Mouse (Mus musculus) forelimb bud, embryonic 11.5 days (tissue): ENCODE data around the gene Scamp3.
"Not testable (repeated sequence)": the region's sequence is repeated elsewhere in the genome, so short reads cannot be mapped to it uniquely, and the experiment has no call there.

Experiments
- DNase-seq: peaks from one replicate; pipeline ENCODE4 v3.0.0-alpha.2; 2012; ENCODE audit warnings: low read depth, low spot score

Scamp3 gene

DNA sequence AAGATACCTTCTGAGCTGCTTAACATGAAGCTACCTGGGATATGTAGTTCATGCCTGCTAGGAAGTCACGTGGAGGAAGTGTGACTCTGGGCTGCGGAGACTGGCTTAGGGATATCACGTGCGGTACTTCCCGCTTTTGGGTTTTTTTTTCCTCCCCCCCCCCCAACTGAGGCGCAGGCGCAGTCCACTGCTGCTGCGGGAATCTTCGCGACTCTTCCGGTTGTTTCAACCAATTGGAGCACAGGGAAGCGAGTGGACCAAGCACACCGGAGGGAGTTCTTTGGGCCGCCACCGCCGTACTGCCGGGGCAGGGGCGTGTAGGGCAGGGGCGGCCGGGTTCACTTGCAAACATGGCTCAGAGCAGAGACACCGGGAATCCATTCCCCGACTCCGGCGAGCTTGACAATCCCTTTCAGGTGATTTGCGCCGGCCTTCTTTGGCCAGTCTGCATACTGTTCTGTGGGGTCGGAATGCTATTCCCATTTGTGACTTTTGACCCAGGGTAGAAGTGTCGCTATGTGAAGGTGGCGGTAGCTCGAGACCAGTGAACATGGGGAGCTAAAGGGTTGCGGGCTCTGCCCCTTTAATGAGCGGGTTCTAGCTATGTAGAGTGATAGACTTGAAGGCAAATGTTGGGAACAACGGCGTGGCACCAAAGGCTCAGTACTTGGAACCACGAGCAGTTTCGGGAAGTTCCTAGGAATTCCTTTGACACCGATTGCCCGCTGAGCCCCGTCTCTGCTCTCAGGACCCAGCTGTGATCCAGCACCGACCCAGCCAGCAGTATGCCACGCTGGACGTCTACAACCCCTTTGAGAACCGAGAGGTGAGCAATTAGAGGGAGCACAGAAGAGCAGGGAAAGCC lies at the start of gene Scamp3:
Scamp3 (plus strand) TSS at position 232 of the 865 bp plus-strand sequence.
- DNase-seq: peak; percentile 97

DNA sequence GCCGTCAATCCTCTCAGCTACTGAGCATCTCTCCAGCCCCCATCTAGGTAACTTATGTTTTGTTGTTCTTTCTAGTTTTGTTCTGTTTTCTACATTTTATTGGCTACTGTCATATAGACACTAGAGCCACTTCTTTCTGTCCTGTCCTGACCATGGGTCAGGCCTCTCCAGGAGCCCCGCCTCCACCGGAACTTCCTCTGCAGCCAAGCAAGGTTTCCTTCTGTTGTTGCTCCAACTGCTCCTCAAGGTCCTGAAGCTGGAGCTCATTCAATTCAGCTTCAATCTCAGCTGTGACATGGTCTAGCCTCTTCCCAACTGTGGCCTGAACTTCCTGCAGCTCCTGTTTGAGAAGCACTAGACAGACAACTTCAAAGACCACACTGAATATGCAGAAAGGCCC lies 47.4 kb upstream of the Scamp3 start:
- no peak for DNase-seq

DNA sequence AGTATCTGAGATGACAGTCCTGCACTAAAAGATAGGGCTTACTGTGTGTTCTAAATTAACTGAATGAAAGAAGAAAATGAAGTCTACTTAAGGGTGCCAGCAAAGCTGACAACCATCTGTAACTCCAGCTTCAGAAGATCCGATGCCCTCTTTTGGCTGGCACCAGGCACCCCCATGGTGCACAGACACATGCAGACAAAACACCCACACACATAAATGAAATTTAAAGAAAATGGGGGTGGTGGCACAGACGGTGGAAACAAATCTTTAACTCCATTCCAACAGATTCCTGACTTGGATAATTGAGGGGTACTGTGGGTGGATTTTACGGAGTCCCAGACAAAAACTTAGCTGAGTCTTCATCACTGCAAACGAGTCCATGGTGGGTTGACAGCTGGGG lies 45.5 kb upstream of the Scamp3 start:
- no peak for DNase-seq

DNA sequence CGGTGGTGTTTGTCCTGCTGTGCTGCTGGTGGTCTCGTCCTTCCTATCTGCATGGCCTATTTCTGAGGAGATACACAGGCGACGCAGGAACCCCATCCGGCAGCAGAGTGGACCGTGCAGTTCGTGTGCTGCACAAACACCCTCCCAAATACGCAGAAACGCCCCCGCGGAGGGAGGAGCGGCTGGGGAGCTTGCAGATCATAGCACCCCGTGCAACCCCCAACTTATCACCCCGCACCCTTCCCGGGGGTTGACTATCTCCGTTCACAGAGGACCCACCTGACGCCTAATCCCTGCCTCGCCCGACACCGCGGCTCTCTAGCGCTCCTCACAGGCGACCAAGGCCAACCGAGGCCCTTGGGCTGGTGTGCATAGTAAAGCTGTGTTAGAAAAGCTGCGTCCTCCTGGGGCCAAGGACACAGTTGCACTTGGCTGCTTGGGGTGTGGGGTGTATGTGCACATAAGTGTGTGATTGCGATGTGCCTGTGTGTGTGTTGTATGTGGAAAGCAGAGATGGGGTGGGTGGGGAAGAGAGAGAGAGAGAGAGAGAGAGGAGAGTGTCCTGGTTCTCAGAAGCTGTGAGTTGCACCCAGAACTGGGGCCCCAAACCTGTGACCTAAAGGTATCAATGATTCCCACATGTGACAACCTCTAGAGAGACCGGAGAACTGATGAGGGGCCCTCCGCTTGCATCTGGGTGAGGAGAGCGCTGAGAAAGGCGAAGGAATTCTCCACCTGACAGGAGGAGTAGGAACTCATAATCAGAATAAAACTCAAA lies 44.8 kb upstream of the Scamp3 start:
- no peak for DNase-seq

DNA sequence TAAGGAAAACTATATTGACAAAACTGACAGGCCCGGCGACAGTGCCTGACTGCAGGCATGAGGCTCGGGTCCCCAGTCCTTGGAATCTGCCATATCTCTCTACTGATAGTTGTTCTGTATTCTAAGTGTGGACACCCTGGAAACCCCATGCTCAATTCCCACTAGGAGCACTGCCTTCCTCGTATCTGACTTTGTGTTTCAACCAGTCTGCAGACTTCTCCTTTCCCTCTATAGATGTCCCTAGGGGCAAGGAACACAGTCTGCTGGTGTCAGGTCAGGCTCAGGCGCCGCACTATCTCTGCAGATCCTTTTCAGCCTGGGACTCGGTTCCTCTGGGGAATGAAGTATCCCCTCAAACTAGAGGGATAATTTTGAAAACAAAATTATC lies 44.2 kb upstream of the Scamp3 start:
- no peak for DNase-seq

DNA sequence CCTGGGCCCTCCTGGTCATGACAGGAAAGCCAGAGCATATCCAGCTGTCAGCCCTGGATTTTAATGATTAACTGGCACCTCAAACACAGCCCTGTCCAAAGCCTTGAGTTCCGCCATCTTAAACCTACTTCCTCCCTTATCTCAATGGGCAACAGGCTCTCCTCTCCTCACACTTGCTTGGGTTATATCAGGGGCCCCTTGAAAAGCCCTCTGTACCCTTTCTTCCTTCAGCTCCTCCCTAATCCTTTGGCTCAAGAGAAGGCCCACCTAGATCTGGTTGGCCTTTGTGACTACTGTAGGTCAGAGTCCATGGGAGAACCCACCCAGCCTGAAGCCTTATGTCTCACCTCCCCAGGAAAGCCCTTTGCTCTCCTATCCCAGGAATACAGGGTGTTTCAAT lies 43.5 kb upstream of the Scamp3 start:
- no peak for DNase-seq

DNA sequence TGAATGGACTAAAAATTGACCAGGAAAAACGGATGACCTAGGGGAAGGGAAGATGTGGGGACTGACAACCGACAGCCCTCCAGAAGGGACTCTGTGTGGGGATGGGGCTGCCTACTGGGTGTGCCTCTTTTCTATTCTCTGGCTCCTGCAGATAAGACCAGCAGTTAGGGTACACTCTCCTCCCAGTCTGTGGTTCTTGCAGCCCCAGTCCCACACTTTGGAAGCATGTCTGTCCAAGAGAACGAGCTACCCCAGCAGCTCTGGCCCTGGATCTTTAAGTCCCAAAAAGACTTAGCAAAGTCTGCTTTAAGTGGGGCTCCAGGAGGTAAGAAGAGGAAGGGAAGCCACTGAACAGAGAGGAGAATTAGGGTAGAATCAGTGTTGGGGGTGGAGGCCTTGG lies 41.3 kb upstream of the Scamp3 start, which contains the start of gene Pklr:
Pklr (plus strand) TSS at position 185 of the 400 bp plus-strand sequence.
- no peak for DNase-seq

DNA sequence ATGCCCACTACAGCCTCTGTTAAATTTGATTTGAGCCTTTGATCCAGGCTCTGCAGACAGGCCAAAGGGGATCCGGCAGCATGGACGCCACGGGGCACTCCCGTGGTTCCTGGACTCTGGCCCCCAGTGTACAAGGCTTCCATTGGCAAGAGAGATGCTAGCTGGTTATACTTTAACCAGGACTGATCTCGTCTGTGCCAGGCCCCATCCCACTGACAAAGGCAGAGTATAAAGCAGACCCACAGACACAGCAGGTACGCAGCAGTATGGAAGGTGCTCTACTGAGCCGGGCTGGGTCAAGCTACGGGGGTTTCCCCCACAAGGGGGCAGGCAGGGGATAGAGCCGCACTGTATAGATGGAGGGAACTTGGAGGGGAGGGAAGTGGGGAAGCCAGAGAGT lies 40.9 kb upstream of the Scamp3 start:
- DNase-seq: no peak

DNA sequence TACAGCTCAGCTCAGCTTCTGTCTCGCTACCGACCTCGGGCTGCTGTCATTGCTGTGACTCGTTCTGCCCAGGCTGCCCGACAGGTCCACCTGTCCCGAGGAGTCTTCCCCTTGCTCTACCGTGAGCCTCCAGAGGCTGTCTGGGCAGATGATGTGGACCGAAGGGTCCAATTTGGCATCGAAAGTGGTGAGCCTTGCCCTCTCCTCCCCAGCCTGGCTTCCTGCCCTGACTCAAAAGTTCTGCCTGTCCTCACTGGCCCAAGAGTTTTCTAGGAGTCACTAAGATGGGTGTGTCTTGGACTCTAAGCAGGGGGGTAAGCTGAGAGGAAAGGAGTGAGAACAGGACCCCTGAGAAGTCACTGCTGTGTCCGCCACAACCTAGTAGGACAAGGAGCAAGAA lies 32.5 kb upstream of the Scamp3 start:
- no peak for DNase-seq

DNA sequence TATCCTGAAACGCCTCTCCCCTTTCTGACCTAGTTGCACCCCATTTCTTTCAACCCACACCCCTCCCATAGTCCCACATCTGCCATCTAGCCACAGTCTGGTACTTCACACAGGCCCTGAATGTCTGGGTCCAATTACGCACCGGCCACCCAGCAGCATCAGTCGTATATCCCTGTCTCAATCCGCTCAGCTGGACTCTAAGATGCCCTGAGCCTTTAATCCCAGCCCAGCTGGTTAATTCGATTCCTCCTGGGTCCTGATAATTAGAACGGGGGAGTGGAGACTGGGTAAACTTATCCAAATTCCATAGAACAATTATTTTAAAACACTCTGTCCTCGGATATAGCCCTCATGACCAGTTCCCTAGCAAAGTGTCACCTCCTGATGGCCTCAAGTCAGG lies 31.7 kb upstream of the Scamp3 start:
- DNase-seq: no peak

DNA sequence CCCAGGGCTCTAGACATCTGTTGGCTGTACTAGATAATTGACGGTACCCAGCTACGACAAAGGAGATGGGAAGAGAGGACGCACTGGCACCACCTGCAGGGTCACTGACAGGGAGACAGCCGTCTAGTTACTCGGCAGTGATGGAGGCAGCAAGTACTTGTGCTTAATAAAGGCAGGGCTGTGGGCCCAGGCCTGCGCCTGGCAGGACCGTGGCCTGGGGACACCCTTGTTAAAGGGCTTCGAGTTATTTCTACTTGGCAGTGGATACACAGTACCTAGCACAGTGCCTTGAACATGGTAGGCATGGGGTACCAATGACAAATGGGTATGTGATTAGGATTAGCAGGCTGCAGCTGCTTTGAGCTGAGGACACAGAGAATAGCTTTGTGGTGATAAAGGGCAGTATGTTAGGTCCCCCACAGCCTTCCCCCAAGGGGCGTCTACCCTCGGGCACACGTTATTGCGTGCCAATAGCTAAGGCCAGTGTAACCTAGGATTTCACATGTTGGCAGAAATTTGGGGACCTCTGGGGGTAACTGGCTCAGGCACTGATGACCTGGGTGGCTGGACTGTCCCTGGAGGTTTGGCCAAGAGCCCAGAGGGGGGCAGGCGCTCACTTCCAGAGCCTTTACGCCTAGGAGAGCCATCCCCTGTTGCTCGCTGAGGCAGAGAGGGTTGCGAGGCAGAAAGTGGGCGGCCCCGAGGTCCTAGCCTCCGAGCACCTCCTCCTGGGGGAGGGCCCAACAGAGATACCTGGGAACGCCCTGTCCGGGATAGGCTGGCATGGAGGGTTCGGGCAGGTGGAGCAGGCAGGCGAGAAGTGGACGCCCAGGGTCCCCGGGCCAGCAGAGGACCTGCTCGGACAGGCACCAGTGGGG lies 29.9 kb upstream of the Scamp3 start:
- DNase-seq: no peak

DNA sequence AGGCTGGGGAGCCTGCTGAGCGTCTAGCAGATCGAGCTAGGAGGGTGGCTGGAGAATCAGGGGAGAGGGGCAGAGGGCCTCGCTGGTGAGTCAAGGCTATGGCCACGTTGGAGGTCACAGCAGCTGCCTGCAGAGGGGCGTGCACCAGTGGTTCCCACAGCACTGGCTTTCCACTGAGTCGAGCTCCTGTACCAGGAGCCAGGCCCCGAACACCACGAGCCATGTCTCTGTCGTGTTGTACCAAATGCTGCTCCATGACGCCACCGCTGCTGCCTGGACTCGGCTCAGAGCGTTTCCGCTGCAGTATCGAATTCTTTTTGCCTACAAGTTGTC lies 29.3 kb upstream of the Scamp3 start:
- DNase-seq: no peak

DNA sequence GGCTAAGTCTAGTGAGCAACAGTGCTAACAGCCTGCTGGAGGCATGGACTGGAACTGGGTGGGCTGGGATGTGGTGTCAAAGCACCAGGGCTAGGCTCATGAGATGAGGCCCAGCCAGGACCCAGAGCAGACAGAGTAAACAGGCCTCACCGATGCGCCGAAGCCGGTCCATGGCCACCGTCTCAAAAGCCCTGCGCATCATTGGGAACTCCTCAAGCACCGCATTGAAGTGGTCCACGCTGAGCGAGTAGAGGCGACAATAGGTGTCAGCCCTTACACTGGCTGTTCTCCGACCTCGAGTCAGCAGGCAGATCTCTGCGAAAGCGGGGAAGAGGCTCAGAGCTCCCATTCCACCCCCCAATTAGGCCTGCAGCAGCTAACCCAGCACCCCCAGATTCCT lies 28.7 kb upstream of the Scamp3 start:
- DNase-seq: no peak

DNA sequence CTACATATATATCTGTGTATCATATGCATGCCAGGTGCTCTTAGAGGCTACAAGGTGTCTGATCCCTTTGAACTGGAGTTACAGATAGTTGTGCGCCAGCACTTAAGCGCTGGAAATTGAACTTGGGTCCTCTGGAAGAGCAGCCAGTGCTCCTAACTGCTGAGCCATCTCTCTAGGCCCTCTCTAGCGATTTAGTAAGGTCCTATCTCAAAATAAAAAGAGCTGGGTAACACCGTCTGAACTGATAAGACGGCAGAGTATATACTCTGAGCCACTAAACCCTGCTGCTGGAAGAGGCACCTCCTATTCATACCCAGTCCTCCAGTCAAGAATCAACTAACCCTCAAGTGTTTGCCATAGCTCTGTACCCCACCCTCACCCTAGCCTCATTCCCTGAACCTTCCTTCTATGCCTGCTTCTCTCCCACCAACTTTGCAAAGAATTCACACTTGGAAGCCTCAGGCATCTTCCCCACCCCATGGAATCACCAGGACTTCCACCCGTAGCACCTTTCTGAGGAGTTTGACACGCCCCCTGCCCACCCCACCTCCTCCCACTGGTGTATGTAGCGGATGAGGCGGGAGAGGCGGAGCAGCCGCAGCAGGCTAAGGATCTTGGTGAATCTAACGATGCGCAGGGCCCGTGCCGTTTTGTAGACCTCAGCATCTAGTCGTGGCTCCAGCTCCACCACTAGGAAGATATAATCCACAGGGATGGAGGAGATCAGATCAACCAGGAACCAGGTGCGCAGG lies 25.0 kb upstream of the Scamp3 start:
- no peak for DNase-seq

DNA sequence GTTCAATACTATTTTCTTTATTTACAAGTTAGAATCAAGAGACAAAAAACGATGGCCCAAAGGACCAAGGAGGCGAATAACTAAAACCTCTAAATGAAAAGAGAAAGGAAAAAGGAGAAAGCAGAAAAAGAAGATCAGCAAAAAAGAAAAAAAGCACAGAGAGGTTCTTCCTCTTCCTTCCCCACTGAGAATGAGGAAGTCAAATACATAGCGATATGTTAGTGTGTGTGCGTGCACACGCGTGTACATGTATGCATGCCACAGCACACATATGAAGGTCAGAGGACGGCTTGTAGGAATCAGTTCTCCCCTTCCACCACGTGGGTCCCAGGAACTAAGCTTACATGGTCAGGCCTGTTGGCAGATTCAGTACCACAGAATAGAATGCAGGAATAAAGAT lies 20.3 kb upstream of the Scamp3 start:
- DNase-seq: no peak

DNA sequence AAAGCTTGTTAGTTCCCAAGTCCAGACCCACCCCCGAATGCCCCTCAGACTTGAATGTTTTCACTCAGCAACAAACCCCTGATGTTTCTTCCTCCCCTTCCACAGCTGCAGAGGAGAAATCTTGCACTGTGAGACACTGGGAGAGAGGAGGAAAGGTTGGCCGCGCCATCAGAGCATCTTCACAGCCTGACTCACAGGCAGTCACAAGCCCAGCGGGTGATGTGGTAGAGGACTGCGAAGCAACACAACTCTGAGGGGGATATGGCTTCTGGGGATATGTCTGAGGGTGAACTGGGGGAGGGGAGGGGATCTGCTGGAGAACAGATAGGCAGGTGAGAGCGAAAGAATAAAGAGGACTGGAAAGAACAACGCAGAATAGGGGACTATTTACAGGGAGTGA lies 18.6 kb upstream of the Scamp3 start:
- no peak for DNase-seq

DNA sequence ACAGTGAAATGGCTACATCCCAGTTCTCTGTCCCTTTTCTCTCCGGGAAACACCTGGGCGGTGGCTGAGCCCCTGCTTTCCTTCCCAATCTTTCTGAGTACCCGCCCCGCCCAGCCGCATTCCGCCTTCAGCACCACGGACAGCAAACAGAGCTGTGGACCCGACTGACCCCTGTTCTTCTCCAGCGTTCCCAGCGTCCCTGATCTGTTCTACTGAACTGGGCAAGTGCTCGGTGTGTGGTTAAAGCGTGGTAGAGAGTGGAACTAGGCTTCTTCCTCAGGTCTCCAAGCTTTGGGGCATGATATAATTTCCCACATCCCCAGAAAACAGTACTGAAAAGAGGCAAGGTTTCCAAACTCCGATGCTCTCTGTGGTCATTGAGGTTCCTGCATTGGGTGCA lies 18.1 kb upstream of the Scamp3 start:
- peak; percentile 68 for DNase-seq

DNA sequence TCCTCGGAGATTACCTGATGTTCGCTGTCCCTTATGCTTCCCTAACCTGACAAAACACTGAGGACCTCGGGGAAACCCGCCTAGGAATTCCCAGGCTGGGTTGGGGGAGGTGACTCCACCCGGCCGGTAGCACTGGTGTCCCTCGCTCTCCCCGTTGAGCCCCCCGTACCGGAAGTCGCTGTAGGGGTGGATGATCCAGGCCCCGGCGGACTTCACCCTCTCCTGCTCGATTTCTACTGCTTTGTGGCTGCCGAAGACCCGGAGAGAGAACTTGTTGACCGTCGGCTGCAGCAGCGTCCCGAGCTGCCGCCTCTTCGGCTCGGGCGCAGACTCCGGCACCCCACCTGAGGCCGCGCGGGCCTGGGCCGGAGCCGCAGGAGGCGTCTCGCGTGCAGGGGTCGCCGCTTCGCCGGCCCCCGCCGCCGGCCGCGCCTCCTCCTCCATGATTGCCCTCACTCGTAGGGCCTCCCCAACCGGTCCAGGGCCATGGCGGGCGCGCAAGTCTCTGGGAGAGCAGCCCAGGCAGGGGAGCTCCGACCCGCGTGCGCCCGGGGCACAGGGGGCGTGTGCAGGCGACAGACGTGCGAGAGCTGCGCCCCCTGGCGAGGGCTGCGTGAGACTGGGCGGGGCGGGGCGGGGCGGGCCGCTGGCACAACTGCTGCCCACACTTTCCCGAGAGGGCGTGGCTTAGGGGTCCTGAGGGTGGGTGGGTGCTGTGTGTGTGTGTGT lies 17.5 kb upstream of the Scamp3 start, which contains the start of gene Hcn3:
Hcn3 (minus strand) TSS at position 581 of the 729 bp plus-strand sequence.
- DNase-seq: peak; percentile 67

DNA sequence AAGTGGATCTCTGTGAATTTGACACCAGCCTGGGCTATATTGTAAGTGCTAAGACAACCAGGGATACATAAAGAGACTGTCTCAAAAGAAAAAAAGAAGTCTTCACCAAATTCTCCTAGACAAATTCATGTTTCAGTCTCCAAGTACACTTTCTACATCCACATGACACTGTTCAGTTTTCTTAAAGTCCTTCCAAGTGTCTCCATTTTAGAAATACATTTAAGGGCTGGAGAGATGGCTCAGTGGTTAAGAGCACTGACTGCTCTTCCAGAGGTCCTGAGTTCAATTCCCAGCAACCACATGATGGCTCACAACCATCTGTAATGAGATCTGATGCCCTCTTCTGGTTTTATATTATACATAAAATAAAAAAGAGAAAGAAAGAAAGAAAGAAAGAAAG lies 16.1 kb upstream of the Scamp3 start:
- DNase-seq: not testable (repeated sequence)

DNA sequence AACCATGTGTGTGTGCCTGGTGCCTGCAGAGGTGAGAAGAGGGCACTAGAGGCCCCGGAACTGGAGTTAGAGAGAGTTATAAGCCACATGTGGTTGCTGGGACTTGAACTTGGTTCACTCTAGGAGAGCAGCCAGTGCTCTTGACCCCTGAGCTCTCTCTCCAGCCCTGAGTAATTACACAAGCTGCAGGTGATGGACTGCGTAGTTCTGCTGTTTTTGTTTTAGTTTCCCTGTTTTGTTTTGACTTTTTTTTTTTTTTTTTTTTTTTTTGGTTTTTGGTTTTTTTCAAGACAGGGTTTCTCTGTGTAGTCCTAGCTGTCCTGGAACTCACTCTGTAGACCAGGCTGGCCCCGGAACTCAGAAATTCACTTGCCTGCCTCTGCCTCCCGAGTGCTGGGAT lies 15.5 kb upstream of the Scamp3 start:
- no peak for DNase-seq

DNA sequence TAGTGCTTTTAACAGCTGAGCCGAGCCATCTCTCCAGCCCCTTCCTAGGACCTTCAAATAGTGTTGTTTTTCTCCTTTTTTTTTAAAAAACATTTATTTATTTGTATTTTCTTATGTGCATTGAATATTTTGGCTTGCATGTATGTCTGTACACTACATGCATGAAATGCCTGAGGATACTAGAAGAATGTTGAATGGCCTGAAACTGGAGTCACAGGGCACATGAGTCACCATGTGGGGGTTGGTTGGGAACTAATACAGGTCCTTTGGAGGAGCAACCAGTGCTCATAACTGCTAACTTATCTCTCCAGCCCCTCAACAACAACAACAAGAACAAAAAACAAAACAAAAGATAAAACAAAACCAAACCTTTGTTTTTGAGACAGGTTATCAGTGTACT lies 14.2 kb upstream of the Scamp3 start:
- no peak for DNase-seq
